Mouse (Mus musculus) limb, embryonic 15.5 days (tissue): ENCODE measurements around the gene Trp53i13. TPM values are rescaled to one million over a fixed set of nuclear protein-coding genes. Genes with fewer than 3 reads are reported as not detected.

Experiments
- ATAC-seq: fragments of 200-750 bp; cut with Nextera tagmentation; 2 replicates; pipeline ENCODE4 v1.8.0; 2017; ENCODE audit warnings: low read depth, moderate TSS enrichment; ENCODE audit not compliant: insufficient number of reproducible peaks, low FRiP score, low TSS enrichment
- H3K27ac ChIP-seq: fragments of 300-500 bp; sonication (generic); 2 replicates; pipeline ENCODE4 v1.5.1; 2015; ENCODE audit warnings: moderate library complexity, mild to moderate bottlenecking, inconsistent platforms
- H3K27me3 ChIP-seq: fragments of 300-500 bp; sonication (generic); 2 replicates; pipeline ENCODE4 v1.6.1; 2015; ENCODE audit warnings: inconsistent platforms
- H3K36me3 ChIP-seq: fragments of 300-500 bp; sonication (generic); 2 replicates; pipeline ENCODE4 v1.6.1; 2015; ENCODE audit warnings: inconsistent platforms
- H3K4me1 ChIP-seq: fragments of 300-500 bp; sonication (generic); 2 replicates; pipeline ENCODE4 v1.6.1; 2015; ENCODE audit warnings: inconsistent platforms
- H3K4me2 ChIP-seq: fragments of 300-500 bp; sonication (generic); 2 replicates; pipeline ENCODE4 v1.6.1; 2015; ENCODE audit warnings: mild to moderate bottlenecking, inconsistent platforms
- H3K4me3 ChIP-seq: fragments of 300-500 bp; sonication (generic); 2 replicates; pipeline ENCODE4 v1.5.1; 2015; ENCODE audit warnings: mild to moderate bottlenecking, inconsistent platforms
- H3K9ac ChIP-seq: fragments of 300-500 bp; sonication (generic); 2 replicates; pipeline ENCODE4 v1.6.1; 2015; ENCODE audit warnings: inconsistent platforms
- H3K9me3 ChIP-seq: fragments of 300-500 bp; sonication (generic); 2 replicates; pipeline ENCODE4 v1.6.1; 2016; ENCODE audit warnings: inconsistent platforms
- WGBS: fragments of 180-500 bp; shearing (Covaris S2); methylation state at CpG from one replicate; pipeline ENCODE4 v1.1.7; 2015; 5-methylcytosine and 5-hydroxymethylcytosine counted together
- polyA plus RNA-seq: library from polyadenylated mRNA; unstranded; fragments of >200 nt; fragmentation: Nextera tagmentation; extraction: Ambion mirVana; gene quantifications from 2 replicates; pipeline ENCODE4 v1.2.1, GENCODE M21; 2015

Trp53i13 gene
- polyA plus RNA-seq, 1 experiment from 2014 or later: 62.5 TPM

DNA sequence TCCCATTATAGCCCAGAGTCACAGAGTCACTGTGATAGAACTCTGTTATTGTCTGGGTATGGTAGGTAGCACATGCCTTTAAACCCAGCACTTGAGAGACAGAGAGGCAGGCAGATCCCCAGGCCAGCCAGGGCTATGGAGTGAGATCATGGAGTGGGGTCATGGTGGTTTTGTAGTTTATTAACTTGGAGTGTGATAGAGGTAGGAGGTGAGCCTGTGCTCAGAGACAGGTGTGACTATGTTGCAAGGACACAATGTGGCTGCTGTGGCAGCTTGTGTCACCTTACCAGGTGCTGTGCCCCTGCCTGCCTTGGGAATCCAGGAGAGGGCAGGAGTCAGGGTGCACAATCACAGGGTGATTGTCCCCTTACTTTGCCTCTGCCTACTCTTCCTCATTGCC is 20.3 kb downstream of the Trp53i13 start:
- Histone ChIP-seq H3K27ac (no peak overlapping the region), H3K36me3 (peaks cover 14% of the 10 kb centered on the region), H3K27me3 (no peaks in the 10 kb centered on the region), H3K9me3 (no peaks in the 10 kb centered on the region), H3K4me1 (peaks cover 77% of the 10 kb centered on the region), H3K9ac (no peak overlapping the region; the same call in 1 of the 2 replicates), H3K4me3 (no peak overlapping the region), H3K4me2 (no peak overlapping the region)
- ATAC-seq: no peak

DNA sequence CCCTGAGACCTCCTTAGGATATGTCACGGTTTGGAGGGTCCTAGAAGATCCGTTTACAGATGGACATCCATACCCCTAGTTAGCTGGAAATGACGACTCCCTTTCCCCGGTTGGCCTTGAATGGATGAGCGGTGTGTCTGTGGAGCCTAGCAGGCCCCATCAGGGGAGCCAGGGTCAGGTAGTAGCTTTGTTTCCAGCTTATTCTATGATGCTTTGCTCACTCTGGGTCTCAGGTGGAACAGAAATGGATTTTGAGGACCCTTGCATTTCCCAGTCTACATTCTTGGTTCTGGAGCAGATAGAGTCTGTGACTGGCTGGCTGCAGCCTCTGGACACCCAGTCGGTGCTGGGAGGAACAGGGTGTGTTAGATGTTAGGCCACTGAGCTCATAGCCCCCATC is 21.0 kb downstream of the Trp53i13 start:
- no peak for ATAC-seq
- no peaks in the 10 kb centered on the region for H3K27me3 ChIP-seq
- 71% methylated on average over 6 of the region's 6 CpGs for WGBS
- peak overlapping the region; percentile 92; the same call in 1 of the 2 replicates for H3K4me2 ChIP-seq
- peaks cover 6% of the 10 kb centered on the region for H3K36me3 ChIP-seq
- no peak overlapping the region for H3K27ac ChIP-seq
- H3K9me3 ChIP-seq: no peaks in the 10 kb centered on the region
- no peak overlapping the region; the same call in 1 of the 2 replicates for H3K9ac ChIP-seq
- H3K4me3 ChIP-seq: peak overlapping the region; percentile 92
- H3K4me1 ChIP-seq: peaks cover 78% of the 10 kb centered on the region

DNA sequence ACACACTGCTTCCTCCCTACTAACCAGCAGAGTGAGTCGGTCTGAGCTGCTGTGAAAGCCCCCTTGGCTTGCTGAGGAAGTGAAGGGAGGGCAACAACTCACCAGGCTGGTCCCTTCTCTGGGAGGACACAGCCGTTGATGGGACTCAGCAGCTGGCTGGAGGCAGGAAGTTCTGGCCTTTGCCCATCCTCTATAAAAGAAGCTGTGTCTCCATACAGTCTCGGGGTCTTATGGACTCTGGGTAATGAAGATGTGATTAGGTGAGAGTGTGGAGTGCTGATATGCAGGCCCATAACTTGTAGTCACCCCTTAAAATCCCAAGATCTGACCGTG is 21.5 kb downstream of the Trp53i13 start:
- H3K4me1 ChIP-seq: peaks cover 78% of the 10 kb centered on the region
- WGBS: 18% methylated on average over 4 of the region's 4 CpGs
- ATAC-seq: no peak

DNA sequence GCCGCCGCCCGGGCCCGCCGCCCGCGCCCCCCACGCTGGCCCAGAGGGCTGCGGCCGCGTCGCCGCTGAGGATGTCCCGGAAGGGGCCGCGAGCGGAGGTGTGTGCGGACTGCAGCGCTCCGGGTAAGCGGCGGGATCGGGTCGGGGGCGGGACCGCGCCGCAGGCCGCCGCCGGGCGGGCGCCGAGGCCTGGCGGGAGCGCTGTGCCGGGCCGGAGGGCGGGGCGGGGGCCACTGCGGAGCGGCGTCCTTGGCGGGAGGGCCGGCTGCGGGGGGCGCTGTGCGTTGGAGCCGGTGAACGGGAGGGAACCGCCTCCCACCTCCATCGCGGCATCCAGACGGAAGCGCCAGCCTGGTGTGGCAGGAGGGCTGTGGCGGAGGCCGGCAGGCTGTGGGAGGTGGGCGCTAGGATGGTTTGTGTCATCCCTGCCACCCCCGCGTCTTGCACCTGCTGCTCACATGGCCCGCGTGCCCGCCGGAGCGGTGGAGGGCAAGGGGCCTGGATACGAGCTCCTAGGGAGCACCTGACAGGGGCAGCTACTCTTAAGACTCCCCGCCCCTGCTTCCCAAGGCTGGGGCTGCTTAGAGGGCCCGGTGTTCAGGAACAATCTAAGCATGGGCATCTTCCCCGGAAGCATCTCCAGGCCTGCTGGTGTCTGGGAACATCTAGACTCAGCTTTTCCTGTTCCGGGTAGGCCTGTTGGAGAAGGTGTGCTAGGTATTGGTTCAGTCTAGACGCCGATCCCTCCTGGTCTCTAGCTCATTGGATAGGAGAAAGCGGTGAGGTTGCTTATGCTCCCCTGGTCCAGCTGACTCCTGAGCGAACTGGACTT is 22.1 kb downstream of the Trp53i13 start, which contains the start of gene Git1:
TSS of gene Git1 (plus strand) at position 51 of the 832 bp plus-strand sequence.
- peak within 1 kb of the TSS; percentile 92 for H3K4me2 ChIP-seq
- peak within 1 kb of the TSS; percentile 92 for H3K4me3 ChIP-seq
- no peaks in the 10 kb centered on the region for H3K36me3 ChIP-seq
- no peaks in the 10 kb centered on the region for H3K9me3 ChIP-seq
- H3K27ac ChIP-seq: peak within 1 kb of the TSS; percentile 93
- peaks cover 84% of the 10 kb centered on the region for H3K4me1 ChIP-seq
- no peak for ATAC-seq
- H3K9ac ChIP-seq: peak within 1 kb of the TSS; percentile 89
- WGBS: 1% methylated on average over 64 of the region's 74 CpGs
- H3K27me3 ChIP-seq: no peaks in the 10 kb centered on the region

More for the DNA sequence above, 21.5 kb downstream of the Trp53i13 start:
- Histone ChIP-seq H3K4me2 (peak overlapping the region; percentile 92), H3K27me3 (no peaks in the 10 kb centered on the region), H3K9me3 (no peaks in the 10 kb centered on the region), H3K36me3 (peaks cover 2% of the 10 kb centered on the region), H3K27ac (peak overlapping the region; percentile 93), H3K4me3 (peak overlapping the region; percentile 92), H3K9ac (peak overlapping the region; percentile 89)

DNA sequence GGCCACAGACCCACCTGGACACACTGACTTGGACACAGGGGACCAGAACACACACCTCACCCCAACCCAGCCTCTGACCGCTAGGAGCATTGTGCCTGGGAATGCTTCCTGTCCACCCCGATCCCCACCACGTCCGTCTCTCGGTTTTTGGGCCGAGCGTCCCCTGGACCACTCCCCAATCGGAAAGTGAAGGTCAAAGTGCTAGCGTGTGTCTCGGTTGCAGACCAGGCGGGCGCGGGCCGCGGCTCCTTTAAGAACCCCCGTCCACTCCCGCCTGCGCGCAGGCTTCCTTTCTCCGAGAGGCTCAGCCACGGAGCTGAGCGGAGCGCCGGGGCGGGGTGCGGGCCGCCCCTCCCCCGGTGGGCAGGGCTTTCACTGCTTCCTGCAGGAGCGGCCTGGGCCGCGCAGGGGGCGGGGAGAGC is 22.9 kb downstream of the Trp53i13 start:
- no peaks in the 10 kb centered on the region for H3K36me3 ChIP-seq
- peak overlapping the region; percentile 92 for H3K4me3 ChIP-seq
- H3K9ac ChIP-seq: peak overlapping the region; percentile 89
- peak; percentile 70; the same call in 1 of the 2 replicates for ATAC-seq
- peak overlapping the region; percentile 93 for H3K27ac ChIP-seq
- no peaks in the 10 kb centered on the region for H3K9me3 ChIP-seq
- H3K4me1 ChIP-seq: peaks cover 85% of the 10 kb centered on the region
- peak overlapping the region; percentile 91 for H3K4me2 ChIP-seq
- no peaks in the 10 kb centered on the region for H3K27me3 ChIP-seq
- under 1% methylated on average over 28 of the region's 32 CpGs for WGBS

DNA sequence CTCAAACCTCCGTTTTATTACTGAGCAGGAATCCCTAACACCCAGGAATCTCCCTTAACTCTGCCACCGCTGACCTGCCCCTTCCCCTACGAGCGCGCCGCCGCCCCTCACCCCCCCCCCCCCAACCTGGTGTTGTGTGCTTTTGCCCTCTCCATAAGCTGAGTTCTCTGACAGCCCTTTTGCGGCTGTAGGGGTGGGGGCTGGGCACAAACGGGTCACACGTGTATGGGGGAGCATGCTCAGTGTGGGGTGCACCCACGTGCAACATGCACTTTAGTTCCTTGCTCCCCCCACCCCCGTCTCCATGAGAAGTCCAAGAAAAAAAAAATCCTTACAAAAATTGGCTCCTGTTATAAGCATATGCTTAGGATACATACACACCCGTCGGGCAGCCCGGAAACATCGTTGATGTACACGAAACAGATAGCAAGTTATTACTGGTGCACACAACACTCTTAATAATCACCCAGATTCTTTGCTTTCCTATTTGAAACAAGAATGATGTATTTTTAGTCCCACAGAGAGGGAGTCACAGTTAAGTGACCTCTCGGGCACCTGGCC is 23.4 kb downstream of the Trp53i13 start:
- H3K36me3 ChIP-seq: no peaks in the 10 kb centered on the region
- peaks cover 85% of the 10 kb centered on the region for H3K4me1 ChIP-seq
- peak overlapping the region; percentile 93 for H3K27ac ChIP-seq
- ATAC-seq: no peak
- peak overlapping the region; percentile 89 for H3K9ac ChIP-seq
- no peaks in the 10 kb centered on the region for H3K9me3 ChIP-seq
- H3K4me3 ChIP-seq: peak overlapping the region; percentile 92
- H3K27me3 ChIP-seq: no peaks in the 10 kb centered on the region
- WGBS: under 1% methylated on average over 14 of the region's 18 CpGs
- H3K4me2 ChIP-seq: peak overlapping the region; percentile 91

DNA sequence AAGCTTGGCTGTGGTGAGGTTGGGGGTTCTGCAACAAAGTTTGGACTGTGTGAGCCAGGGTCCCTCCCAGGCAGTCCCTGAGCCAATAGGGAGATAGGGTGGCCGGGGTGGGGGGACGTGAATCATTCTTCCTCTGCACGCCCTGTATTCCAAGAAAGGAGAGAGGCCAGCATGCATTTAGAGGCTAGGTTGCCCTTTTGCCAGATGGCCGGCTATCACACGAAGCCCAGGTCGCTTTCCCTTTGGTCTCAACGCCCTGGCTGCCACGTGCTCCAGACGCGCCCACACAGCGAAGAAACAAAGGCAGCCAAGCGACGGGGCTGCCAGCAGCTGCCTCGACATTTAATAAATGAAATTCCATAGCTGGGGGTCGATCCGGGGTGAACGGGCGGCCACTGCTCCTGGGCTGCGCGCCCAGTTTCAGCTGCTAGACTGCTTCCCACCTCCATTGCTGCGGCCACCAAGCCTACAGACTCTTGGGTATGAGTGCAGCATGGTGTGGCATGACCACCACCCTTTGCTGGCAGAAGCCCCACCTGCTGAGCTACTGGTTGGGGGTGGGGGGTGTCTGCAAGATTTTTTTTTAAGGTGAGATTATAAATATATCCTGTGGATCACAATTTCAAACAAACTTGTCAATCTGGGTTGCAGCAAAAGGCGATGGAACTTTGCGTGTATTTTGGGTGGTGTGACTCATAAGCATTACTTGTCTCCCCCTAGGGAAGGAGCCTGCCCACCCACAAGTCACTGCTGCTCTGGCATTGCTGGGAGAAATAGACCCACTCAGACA is 24.1 kb downstream of the Trp53i13 start:
- ATAC-seq: peak; percentile 80
- Histone ChIP-seq H3K9me3 (no peaks in the 10 kb centered on the region), H3K4me3 (peak overlapping the region; percentile 92), H3K36me3 (no peaks in the 10 kb centered on the region), H3K27me3 (no peaks in the 10 kb centered on the region), H3K27ac (peak overlapping the region; percentile 93), H3K4me2 (peak overlapping the region; percentile 91), H3K9ac (peak overlapping the region; percentile 28; the same call in 1 of the 2 replicates), H3K4me1 (peaks cover 85% of the 10 kb centered on the region)
- 0% methylated on average over 23 of the region's 23 CpGs for WGBS

DNA sequence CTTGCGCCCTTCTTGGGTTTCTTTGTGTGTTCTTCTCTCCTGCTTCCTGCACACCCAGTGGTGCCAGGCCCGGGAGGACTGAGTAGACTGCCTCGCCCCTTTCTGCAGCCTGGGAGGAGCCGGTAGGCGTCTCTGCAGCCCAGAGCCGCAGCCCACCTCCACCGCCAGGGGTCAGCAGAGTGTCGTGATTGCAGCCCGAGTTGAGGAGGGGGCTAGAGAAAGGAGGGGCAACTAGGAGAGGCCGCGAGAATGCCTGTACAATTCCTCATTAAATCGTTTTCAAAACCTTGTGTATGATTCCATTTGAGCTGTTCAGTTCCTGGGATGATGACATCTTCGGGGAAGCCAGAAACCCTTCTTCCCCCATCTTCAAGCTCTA is 24.7 kb downstream of the Trp53i13 start:
- peaks cover 88% of the 10 kb centered on the region for H3K4me1 ChIP-seq
- WGBS: under 1% methylated on average over 13 of the region's 13 CpGs
- peak; percentile 73 for ATAC-seq
- H3K9me3 ChIP-seq: no peaks in the 10 kb centered on the region
- H3K4me2 ChIP-seq: peak overlapping the region; percentile 91
- no peaks in the 10 kb centered on the region for H3K36me3 ChIP-seq
- peak overlapping the region; percentile 92 for H3K4me3 ChIP-seq
- H3K27ac ChIP-seq: peak overlapping the region; percentile 93
- H3K9ac ChIP-seq: 0 out of 2 replicates have a peak overlapping the region, but pooled peaks have one; percentile 5
- no peaks in the 10 kb centered on the region for H3K27me3 ChIP-seq

DNA sequence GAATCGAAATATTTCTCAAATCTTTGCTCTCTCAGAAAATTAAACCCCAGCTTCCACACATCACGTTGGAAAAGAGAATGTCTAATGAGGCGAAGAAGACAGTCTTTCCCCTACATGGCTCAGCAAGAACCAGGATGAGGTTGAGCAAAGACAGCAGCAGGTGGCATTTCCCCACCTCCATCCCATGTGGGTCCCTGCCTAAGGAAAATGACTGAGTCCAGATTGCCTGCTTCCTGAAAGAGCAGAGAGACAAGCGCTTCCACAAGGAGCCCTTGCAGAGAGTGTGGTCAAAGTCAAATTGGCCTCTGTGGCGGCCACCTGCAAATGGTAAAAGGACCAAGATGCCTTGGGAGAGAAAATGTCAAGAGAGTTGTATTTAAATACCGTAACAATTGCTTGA is 25.3 kb downstream of the Trp53i13 start:
- no peaks in the 10 kb centered on the region for H3K27me3 ChIP-seq
- peaks cover 88% of the 10 kb centered on the region for H3K4me1 ChIP-seq
- H3K9me3 ChIP-seq: no peaks in the 10 kb centered on the region
- peak overlapping the region; percentile 83; the same call in 1 of the 2 replicates for H3K4me3 ChIP-seq
- H3K4me2 ChIP-seq: peak overlapping the region; percentile 91
- no peak overlapping the region for H3K9ac ChIP-seq
- H3K36me3 ChIP-seq: no peaks in the 10 kb centered on the region
- H3K27ac ChIP-seq: peak overlapping the region; percentile 93
- WGBS: 74% methylated on average over 6 of the region's 6 CpGs
- ATAC-seq: no peak

DNA sequence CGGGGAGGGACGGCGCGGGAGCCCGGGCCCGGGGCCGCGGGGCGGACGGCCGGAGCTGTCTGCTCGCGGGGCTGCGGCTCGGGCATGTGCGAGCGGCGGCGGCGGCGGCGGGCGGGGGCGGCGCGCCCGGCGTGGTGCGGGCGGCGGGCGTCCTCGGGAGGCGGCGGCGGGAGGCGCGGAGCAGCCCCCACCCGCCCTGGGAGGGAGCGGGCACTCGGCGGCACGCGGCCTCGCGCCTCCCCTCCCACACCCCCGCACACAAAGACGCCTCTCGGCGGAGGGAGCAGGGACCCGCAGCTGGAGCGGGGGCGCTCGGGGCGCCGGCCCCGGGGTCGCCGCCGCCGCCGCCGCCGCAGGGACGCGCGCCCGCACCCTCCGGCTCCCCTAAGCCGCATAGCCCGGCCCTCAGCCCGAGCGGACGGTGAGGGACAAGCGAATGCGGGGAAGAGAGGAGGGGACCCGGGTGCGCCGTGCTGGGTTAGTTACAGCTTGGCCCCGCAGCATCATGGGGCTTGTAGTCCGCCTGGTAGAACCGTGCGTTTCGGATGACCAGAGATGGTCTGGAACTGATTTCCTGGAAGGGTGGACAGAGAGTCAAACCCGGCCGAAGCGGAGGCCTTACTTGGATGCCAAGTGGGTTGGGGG is 26.1 kb downstream of the Trp53i13 start, which contains the start of gene Ankrd13b:
TSS of gene Ankrd13b (minus strand) at position 88 of the 645 bp plus-strand sequence.
- H3K4me2 ChIP-seq: peak within 1 kb of the TSS; percentile 91
- peaks cover 86% of the 10 kb centered on the region for H3K4me1 ChIP-seq
- H3K27ac ChIP-seq: peak within 1 kb of the TSS; percentile 93
- peak within 1 kb of the TSS; percentile 83 for H3K4me3 ChIP-seq
- ATAC-seq: peak; percentile 55; the same call in 1 of the 2 replicates
- WGBS: under 1% methylated on average over 75 of the region's 87 CpGs
- H3K36me3 ChIP-seq: no peaks in the 10 kb centered on the region
- peak within 1 kb of the TSS; percentile 76 for H3K9ac ChIP-seq
- H3K27me3 ChIP-seq: no peaks in the 10 kb centered on the region
- no peaks in the 10 kb centered on the region for H3K9me3 ChIP-seq
